Mouse (Mus musculus) naive thymus-derived CD4-positive, alpha-beta T cell, adult 2 months (primary cell): ENCODE measurements at regions not wholly inside any gene's neighbourhood (a gene's known extent, or its start where the extent isn't known, plus 50 kb on each side); places are given as distances from the start of the nearest gene placed in this dataset.

Experiments
- DNase-seq: peaks from one replicate; pipeline ENCODE4 v3.0.0-alpha.2; 2011; ENCODE audit warnings: low read depth

GRCm38 (mm10) chr14:64594811-64595522, 490.9 kb downstream of the Prss52 start:
- no peak for DNase-seq

GRCm38 (mm10) chr14:64595523-64595889, 491.4 kb downstream of the Prss52 start:
- no peak for DNase-seq

GRCm38 (mm10) chr14:64595891-64596290, 491.8 kb downstream of the Prss52 start:
- DNase-seq = no peak

GRCm38 (mm10) chr14:64597218-64597617, 493.1 kb downstream of the Prss52 start:
- DNase-seq = no peak
